Mouse (Mus musculus): ENCODE results near the gene Hunk. TPM values are rescaled to one million over a fixed set of nuclear protein-coding genes. Genes with fewer than 3 reads are reported as not detected.

Gene Hunk
- polyA plus RNA-seq, 1 experiment from 2014 or later, result 7.8 TPM

- WGBS, result 79% methylated on average over 7 of the region's 7 CpGs
- Histone ChIP-seq H3K9me3 (ENCODE audit: control insufficient read depth, low read length) (no peaks in the 10 kb centered on the region), H3K27ac (no peak overlapping the region), H3K9ac (no peak overlapping the region), H3K4me3 (replicated peaks; ENCODE audit: low read length) (no peak overlapping the region), H3K36me3 (replicated peaks; ENCODE audit: control insufficient read depth, insufficient read depth) (no peaks in the 10 kb centered on the region), H3K4me2 (replicated peaks) (no peak overlapping the region), H3K27me3 (ENCODE audit: control insufficient read depth, insufficient read depth, low read length) (no peaks in the 10 kb centered on the region), H3K4me1 (replicated peaks; ENCODE audit: control insufficient read depth, insufficient read depth, low read length) (peaks cover 5% of the 10 kb centered on the region)
- DNase-seq (ENCODE audit: low spot score) (no peak), ATAC-seq (ENCODE audit: low FRiP score) (no peak)
Measured at GRCm38 (mm10) chr16:90402292-90402691, 16.5 kb downstream of the Hunk start.

DNA sequence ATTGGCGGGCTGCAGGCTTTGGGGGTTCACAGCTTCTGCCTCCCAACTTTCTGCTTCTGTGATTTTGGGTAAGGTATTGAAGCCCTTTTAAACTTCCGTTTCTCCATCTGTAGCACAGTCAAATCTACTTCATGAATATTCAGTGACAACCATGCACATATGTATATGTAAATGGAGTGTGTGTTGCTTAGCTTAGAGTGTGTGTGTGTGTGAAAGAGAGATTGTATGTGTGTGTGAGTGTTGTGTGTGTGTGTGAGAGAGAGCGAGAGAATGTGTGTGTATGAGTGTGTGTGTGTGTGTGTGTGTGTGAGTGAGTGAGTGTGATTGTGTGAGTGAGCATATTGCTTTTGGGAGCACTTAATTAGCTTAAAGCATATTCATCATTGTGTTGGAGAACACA, 19.4 kb downstream of the Hunk start:
- no peak overlapping the region for H3K4me2 ChIP-seq (replicated peaks)
- DNase-seq (ENCODE audit: low spot score) (no peak), ATAC-seq (ENCODE audit: low FRiP score) (no peak)
- no peak overlapping the region for H3K9ac ChIP-seq
- H3K27ac ChIP-seq, result no peak overlapping the region
- no peaks in the 10 kb centered on the region for H3K36me3 ChIP-seq (replicated peaks; ENCODE audit: control insufficient read depth, insufficient read depth)
- no peaks in the 10 kb centered on the region for H3K27me3 ChIP-seq (ENCODE audit: control insufficient read depth, insufficient read depth, low read length)
- 72% methylated on average over 3 of the region's 3 CpGs for WGBS
- H3K4me1 ChIP-seq (replicated peaks; ENCODE audit: control insufficient read depth, insufficient read depth, low read length), result peaks cover 17% of the 10 kb centered on the region
- H3K9me3 ChIP-seq (ENCODE audit: control insufficient read depth, low read length), result no peaks in the 10 kb centered on the region
- H3K4me3 ChIP-seq (replicated peaks; ENCODE audit: low read length), result no peak overlapping the region

DNA sequence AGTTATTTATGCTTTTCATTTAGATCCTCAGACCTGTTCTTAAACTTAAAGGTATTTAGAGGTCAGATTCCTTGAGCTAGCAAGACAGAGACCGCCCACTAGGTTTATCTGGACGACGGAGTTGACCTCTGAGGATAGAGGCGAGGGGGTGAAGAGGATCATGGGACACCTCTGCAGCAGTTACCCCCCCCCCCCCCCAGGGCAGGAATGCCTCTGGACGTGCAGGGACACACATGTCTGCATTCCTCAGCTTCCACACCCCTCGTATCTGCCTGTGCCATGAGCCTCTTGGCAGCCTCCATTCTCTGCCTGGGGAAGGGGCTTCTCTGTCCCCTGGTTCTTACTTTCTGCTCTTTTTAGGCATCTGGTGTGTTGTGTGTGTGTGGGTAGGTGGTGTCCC, 19.8 kb downstream of the Hunk start:
- ATAC-seq (ENCODE audit: low FRiP score), result no peak
- no peak overlapping the region for H3K27ac ChIP-seq
- no peak for DNase-seq (ENCODE audit: low spot score)
- no peaks in the 10 kb centered on the region for H3K9me3 ChIP-seq (ENCODE audit: control insufficient read depth, low read length)
- no peaks in the 10 kb centered on the region for H3K36me3 ChIP-seq (replicated peaks; ENCODE audit: control insufficient read depth, insufficient read depth)
- no peak overlapping the region for H3K4me3 ChIP-seq (replicated peaks; ENCODE audit: low read length)
- no peaks in the 10 kb centered on the region for H3K27me3 ChIP-seq (ENCODE audit: control insufficient read depth, insufficient read depth, low read length)
- H3K4me1 ChIP-seq (replicated peaks; ENCODE audit: control insufficient read depth, insufficient read depth, low read length), result peaks cover 17% of the 10 kb centered on the region
- 51% methylated on average over 6 of the region's 6 CpGs for WGBS
- no peak overlapping the region for H3K4me2 ChIP-seq (replicated peaks)
- H3K9ac ChIP-seq, result no peak overlapping the region

- ATAC-seq (ENCODE audit: low FRiP score) (0 out of 2 replicates have a peak, but pooled peaks have one; percentile 38), DNase-seq (ENCODE audit: low spot score) (no peak)
- H3K4me1 ChIP-seq (replicated peaks; ENCODE audit: control insufficient read depth, insufficient read depth, low read length), result peaks cover 13% of the 10 kb centered on the region
- H3K36me3 ChIP-seq (replicated peaks; ENCODE audit: control insufficient read depth, insufficient read depth), result no peaks in the 10 kb centered on the region
- no peak overlapping the region for H3K4me3 ChIP-seq (replicated peaks; ENCODE audit: low read length)
- H3K9me3 ChIP-seq (ENCODE audit: control insufficient read depth, low read length), result no peaks in the 10 kb centered on the region
- H3K27me3 ChIP-seq (ENCODE audit: control insufficient read depth, insufficient read depth, low read length), result no peaks in the 10 kb centered on the region
- no peak overlapping the region for H3K4me2 ChIP-seq (replicated peaks)
- 12% methylated on average over 12 of the region's 12 CpGs for WGBS
- peak overlapping the region; percentile 16; the same call in 1 of the 2 replicates for H3K9ac ChIP-seq
- H3K27ac ChIP-seq, result 0 out of 2 replicates have a peak overlapping the region, but pooled peaks have one; percentile 26
Measured at GRCm38 (mm10) chr16:90407541-90408289, 21.9 kb downstream of the Hunk start.

DNA sequence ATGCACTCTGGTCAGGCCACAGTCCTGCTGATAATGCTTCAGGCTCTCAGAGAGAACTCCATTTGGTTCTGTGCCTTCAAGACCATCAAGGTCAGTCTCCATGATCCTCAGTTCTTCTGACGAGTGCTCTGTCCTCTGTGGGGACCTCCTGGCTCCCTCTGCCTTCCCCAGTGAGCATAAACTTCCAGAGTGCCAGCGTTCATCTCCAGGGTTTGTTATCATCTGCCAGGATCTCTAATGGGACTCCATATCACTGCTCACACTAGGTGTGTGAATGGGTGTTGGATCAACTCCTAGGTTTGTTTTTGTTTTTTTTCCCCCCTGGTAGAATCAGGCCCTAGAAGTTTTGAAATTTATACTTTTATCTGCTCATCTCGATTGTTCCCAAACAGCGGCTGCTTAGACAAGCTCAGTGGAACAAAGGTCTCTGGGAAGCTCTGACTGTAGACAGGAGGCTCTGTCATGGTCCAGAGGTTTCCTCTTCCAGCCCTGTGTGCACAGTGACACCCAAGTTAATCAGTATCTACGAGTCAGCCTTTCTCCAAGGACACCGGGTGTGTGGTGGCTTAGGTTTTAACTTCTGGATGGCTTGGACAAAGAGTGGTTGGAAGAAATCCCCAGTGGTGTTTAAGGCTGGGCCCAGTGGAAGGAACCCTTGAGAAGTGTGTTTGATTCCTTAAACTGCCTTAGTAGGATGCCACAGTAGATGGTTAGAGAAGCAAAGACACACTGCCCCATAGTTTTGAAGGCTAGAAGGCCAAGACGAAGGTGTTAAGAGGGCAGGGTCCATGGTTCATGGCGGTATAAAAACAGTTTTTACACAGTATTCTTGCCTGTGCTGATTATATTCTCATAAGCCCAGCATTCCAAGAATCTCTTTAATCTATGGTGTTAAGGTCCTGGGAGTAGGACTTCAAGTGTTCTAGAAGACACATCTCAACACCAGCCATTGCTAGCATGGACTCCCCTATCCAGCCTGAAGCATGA, 26.6 kb downstream of the Hunk start:
- Histone ChIP-seq H3K4me2 (replicated peaks) (no peak overlapping the region), H3K9me3 (ENCODE audit: control insufficient read depth, low read length) (no peaks in the 10 kb centered on the region), H3K27me3 (ENCODE audit: control insufficient read depth, insufficient read depth, low read length) (no peaks in the 10 kb centered on the region), H3K4me3 (replicated peaks; ENCODE audit: low read length) (no peak overlapping the region), H3K36me3 (replicated peaks; ENCODE audit: control insufficient read depth, insufficient read depth) (no peaks in the 10 kb centered on the region), H3K4me1 (replicated peaks; ENCODE audit: control insufficient read depth, insufficient read depth, low read length) (peaks cover 11% of the 10 kb centered on the region), H3K9ac (no peak overlapping the region), H3K27ac (no peak overlapping the region)
- DNase-seq (ENCODE audit: low spot score), result no peak
- WGBS, result 79% methylated on average over 8 of the region's 8 CpGs
- no peak for ATAC-seq (ENCODE audit: low FRiP score)

DNA sequence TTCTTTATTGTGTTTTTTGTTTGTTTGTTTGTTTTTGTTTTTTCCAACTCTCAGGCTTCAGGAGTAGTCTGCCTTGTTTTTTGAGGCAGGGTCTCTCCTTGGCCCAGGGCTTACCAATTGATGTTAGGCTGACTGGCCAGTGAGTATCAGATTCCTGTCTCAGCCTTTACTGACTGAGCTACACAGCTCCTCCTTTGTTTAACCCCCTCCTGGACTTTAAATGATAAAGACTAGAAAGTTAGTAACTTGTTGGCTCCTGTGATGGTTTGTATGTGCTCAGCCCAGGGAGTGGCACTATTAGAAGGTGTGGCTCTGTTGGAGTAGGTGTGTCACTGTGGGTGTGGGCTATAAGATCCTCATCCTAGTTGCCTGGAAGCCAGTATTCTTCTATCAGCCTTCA, 30.8 kb downstream of the Hunk start:
- H3K4me2 ChIP-seq (replicated peaks), result no peak overlapping the region
- H3K4me1 ChIP-seq (replicated peaks; ENCODE audit: control insufficient read depth, insufficient read depth, low read length), result peaks cover 18% of the 10 kb centered on the region
- no peak overlapping the region for H3K27ac ChIP-seq
- no peaks in the 10 kb centered on the region for H3K9me3 ChIP-seq (ENCODE audit: control insufficient read depth, low read length)
- no peak overlapping the region for H3K9ac ChIP-seq
- ATAC-seq (ENCODE audit: low FRiP score) (no peak), DNase-seq (ENCODE audit: low spot score) (no peak)
- no peaks in the 10 kb centered on the region for H3K27me3 ChIP-seq (ENCODE audit: control insufficient read depth, insufficient read depth, low read length)
- H3K36me3 ChIP-seq (replicated peaks; ENCODE audit: control insufficient read depth, insufficient read depth), result no peaks in the 10 kb centered on the region
- H3K4me3 ChIP-seq (replicated peaks; ENCODE audit: low read length), result no peak overlapping the region

DNA sequence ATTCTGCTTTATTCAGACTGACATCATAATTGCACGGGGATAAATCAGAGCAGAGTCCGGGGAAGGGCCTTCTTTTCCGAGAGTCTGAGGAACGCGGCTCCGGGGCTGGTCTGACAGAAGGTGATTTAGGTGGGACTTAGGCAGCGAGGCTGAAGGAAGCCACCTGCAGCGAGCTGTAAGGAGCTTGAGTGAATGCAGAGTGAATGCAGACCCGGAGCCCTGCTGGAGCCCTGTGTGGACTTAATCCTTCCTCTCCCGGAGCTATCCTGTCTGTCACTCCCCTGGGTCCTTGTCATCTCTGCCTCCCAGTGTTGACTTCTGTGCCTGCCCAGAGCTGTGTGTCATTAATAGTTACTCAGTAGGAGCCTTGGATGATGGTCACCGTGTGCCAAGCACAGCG, 32.8 kb downstream of the Hunk start:
- Histone ChIP-seq H3K9me3 (ENCODE audit: control insufficient read depth, low read length) (no peaks in the 10 kb centered on the region), H3K27ac (no peak overlapping the region; the same call in 1 of the 2 replicates), H3K27me3 (ENCODE audit: control insufficient read depth, insufficient read depth, low read length) (no peaks in the 10 kb centered on the region), H3K4me3 (replicated peaks; ENCODE audit: low read length) (no peak overlapping the region), H3K36me3 (replicated peaks; ENCODE audit: control insufficient read depth, insufficient read depth) (no peaks in the 10 kb centered on the region), H3K4me1 (replicated peaks; ENCODE audit: control insufficient read depth, insufficient read depth, low read length) (peaks cover 37% of the 10 kb centered on the region), H3K9ac (no peak overlapping the region), H3K4me2 (replicated peaks) (no peak overlapping the region)
- no peak for ATAC-seq (ENCODE audit: low FRiP score)
- DNase-seq (ENCODE audit: low spot score), result no peak
- 5% methylated on average over 12 of the region's 12 CpGs for WGBS

DNA sequence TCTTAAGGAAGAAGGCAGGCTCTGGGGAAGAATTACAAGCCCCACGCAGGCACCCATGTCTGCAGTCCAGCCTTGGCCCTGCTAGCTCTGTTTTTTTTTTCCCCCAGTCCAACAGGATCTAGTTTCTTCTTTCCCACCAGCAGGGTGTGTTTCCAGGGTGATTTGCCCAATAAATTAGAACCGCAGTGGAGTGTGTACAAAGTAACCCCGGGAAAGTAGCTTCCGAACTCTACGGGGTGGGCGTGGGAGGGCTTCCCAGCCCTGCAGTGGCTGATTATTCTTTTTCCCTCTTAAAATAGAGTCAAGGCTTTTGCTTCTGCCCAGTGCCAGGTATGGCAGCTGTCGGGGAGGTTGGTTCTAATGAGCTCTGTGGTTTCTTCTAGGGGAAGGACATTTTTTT, 35.3 kb downstream of the Hunk start:
- peaks cover 50% of the 10 kb centered on the region for H3K4me1 ChIP-seq (replicated peaks; ENCODE audit: control insufficient read depth, insufficient read depth, low read length)
- H3K36me3 ChIP-seq (replicated peaks; ENCODE audit: control insufficient read depth, insufficient read depth), result no peaks in the 10 kb centered on the region
- H3K4me2 ChIP-seq (replicated peaks), result no peak overlapping the region
- H3K9me3 ChIP-seq (ENCODE audit: control insufficient read depth, low read length), result no peaks in the 10 kb centered on the region
- WGBS, result 8% methylated on average over 7 of the region's 7 CpGs
- H3K9ac ChIP-seq, result peak overlapping the region; percentile 25; the same call in 1 of the 2 replicates
- peak; percentile 53 for DNase-seq (ENCODE audit: low spot score)
- peak; percentile 9; the same call in 1 of the 2 replicates for ATAC-seq (ENCODE audit: low FRiP score)
- no peak overlapping the region for H3K4me3 ChIP-seq (replicated peaks; ENCODE audit: low read length)
- peak overlapping the region; percentile 68 for H3K27ac ChIP-seq
- H3K27me3 ChIP-seq (ENCODE audit: control insufficient read depth, insufficient read depth, low read length), result no peaks in the 10 kb centered on the region

DNA sequence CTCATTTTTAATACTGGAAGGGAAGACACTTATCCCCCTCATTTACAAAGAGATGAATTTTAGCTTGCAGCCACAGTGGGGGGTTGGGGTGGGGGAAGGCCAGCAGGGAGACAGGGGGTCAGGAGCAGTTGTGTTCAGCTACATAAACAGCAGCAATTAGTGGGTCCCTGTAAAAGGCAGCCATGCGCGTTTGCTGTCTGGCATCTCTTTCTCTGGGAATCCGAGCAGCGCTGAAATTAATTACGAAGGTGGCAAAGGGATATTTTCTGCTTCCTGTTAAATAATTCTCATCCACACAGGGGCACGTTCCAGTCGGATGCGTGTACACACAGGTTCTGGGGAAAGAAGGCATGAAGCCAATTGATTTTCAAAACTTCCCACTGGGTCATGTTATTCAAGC, 35.7 kb downstream of the Hunk start:
- H3K9ac ChIP-seq, result peak overlapping the region; percentile 25; the same call in 1 of the 2 replicates
- peaks cover 50% of the 10 kb centered on the region for H3K4me1 ChIP-seq (replicated peaks; ENCODE audit: control insufficient read depth, insufficient read depth, low read length)
- H3K27ac ChIP-seq, result peak overlapping the region; percentile 68
- H3K4me3 ChIP-seq (replicated peaks; ENCODE audit: low read length), result no peak overlapping the region
- 12% methylated on average over 8 of the region's 8 CpGs for WGBS
- ATAC-seq (ENCODE audit: low FRiP score) (peak; percentile 22), DNase-seq (ENCODE audit: low spot score) (peak; percentile 53)
- no peaks in the 10 kb centered on the region for H3K9me3 ChIP-seq (ENCODE audit: control insufficient read depth, low read length)
- no peaks in the 10 kb centered on the region for H3K27me3 ChIP-seq (ENCODE audit: control insufficient read depth, insufficient read depth, low read length)
- no peaks in the 10 kb centered on the region for H3K36me3 ChIP-seq (replicated peaks; ENCODE audit: control insufficient read depth, insufficient read depth)
- peak overlapping the region; percentile 11 for H3K4me2 ChIP-seq (replicated peaks)

Data from hindbrain, embryonic 14.5 days (tissue).